Mouse (Mus musculus) left cerebral cortex, postnatal 4 days (tissue): ENCODE results near the gene Cep55. TPM values are rescaled to one million over a fixed set of nuclear protein-coding genes. Genes with fewer than 3 reads are reported as not detected.

Source experiments
- DNase-seq: peaks from one replicate; pipeline ENCODE4 v3.0.0-alpha.2; 2022
- intact Hi-C: fragments of 180-260 bp; cut with DNase I; formaldehyde crosslinking; loops from one replicate; pipeline ENCODE4 v1.15.1; 2025
- total RNA-seq, 2 experiments: library from RNA; stranded (reverse); gene quantifications; 2 replicates each; pipeline ENCODE4 v1.2.3; 2021

Cep55 gene
- total RNA-seq, 2 experiments from 2014 or later, result 1.8 to 3.3 TPM

DNA sequence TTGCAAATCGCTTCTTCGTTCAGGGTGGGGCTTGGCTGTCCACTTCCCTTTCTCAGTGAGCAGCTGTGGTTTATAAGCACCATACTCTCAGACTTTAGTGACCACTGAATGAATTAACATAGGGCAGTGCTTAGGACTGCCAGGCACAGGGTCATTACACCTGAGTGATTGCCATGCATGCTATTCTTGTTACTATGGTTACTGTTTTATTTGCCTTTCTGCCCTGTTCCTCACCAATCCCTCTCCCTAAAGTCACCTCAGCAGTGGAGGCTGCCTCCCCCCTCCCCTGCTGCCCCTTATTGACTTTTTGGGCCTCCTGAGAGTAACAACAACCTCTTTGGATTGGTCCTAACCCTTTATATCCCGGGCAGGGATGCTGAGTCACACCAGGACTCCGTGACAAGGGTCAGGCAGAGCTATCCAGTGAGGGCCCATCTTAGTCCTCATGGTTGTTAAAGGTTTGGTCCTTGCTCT, 36.7 kb downstream of the Cep55 start:
- intact Hi-C loops, result no loop called here
- DNase-seq, result no peak

DNA sequence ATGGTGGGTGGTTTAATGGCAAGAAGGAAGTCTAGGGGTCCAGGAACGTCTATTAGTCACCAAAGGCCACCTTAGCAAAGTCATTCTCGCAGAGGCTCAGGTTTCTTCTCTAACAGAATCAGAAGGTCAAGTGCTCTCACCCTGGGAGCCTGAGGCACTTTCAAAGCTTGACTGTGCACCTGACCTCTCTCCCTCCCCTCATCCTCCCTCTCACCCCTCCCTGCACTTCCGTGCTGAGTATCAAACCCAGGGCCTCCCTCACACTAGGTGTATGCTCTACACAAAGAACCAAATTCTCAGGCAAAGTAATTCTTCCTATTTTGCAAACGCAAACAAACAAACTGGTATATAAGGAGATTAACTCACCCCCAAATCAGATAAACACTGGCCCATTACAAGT, 41.4 kb downstream of the Cep55 start:
- intact Hi-C loops, result no loop called here

DNA sequence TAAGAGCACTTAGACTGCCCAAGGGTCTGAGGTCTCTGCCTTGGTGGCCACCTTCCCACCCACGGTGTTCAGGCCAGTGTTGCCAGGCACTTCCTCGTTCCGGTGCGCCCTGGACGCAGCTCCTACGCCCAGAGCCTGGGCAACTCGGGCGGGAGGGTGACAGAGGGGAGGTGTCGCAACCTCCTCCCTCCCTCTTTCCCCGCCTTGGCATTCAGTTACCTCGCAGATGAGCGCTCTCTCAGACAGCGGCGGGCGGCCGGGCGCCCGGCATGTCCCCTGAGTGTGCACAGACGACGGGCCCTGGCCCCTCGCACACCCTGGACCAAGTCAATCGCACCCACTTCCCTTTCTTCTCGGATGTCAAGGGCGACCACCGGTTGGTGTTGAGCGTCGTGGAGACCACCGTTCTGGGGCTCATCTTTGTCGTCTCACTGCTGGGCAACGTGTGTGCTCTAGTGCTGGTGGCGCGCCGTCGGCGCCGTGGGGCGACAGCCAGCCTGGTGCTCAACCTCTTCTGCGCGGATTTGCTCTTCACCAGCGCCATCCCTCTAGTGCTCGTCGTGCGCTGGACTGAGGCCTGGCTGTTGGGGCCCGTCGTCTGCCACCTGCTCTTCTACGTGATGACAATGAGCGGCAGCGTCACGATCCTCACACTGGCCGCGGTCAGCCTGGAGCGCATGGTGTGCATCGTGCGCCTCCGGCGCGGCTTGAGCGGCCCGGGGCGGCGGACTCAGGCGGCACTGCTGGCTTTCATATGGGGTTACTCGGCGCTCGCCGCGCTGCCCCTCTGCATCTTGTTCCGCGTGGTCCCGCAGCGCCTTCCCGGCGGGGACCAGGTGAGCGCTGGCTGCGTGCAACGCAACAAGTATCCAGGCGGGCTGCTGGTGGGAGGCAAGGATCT, 42.3 kb downstream of the Cep55 start, which contains the start of gene Ffar4:
Gene Ffar4, plus strand, starts transcription at position 214 of the 901 bp plus-strand sequence.
- intact Hi-C loops, result no loop called here
- DNase-seq, result peak; percentile 7

More for the DNA sequence above, 41.4 kb downstream of the Cep55 start:
- DNase-seq, result no peak

DNA sequence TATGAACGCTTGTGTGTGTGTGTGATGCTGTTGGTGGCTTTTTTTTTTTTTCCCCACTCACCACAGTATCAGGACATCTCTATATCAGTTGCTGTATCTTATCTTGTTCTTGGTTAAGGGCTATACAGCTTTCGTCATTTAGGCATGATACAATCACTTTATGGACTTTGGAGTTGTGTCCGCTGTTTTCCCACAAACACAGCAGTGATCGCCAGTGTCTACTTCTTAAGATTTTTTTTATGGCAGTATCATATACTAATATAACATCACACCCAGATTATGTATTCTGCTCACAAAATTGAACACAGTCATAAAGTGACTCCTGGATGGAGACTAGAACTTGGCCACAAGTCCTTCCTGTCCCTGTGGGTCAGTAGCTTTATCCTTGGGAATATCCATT, 53.1 kb downstream of the Cep55 start:
- intact Hi-C loops, result no loop called here
- no peak for DNase-seq

DNA sequence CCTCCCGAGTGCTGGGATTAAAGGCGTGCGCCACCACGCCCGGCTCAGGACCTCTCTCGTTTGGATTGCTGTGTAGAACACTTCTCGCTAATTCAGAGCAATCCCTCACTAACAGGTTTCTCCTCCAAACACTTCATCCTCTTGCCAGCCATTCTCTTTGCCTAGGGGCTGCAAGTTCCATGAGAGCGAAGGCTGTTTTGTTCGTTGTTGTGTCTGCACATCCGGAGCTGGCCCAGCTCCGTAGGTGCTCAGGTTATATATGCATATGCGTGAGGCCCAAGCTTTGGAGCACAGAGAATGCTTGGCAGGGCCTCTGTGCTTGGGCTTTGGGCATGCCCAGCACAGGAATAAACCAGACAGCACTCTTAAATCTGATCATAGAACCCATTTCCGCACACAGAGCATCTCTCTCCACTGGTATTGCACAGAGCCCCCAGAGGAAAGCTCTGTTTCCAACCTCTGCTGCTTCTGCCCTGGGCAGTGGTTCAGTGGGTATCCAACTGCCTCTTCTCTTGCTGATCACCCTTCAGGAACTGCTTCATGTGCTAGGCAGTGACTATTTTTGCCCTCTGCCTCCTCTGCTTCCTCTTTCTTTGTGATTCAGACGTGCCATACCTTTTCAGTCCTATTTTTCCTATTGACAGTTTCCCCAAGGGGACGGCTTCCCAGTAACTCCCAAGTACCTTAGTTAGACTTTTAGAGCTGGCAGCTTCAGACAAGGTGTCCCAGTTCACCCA, 54.9 kb downstream of the Cep55 start:
- DNase-seq, result no peak
- intact Hi-C loops, result no loop called here

DNA sequence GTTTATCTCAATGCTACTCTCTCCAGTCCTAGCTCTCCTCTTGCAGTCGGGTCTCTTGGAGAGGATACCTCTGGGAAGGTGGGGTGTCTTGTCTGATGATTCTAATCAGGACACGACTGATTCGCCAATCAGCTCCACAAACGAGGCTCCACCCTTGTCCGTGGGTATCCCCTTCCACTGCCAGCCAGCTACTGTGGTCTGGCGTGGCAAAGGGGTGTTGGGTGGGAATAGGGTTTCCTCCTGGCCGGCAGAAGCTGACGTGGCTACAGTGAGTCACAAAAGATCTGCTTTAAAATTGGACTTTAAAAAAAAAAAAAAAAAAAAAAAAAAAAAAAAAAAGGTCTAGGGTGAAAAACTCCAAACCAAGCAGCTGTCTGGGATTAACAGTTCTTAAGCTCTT, 56.2 kb downstream of the Cep55 start:
- intact Hi-C loops, result no loop called here

DNA sequence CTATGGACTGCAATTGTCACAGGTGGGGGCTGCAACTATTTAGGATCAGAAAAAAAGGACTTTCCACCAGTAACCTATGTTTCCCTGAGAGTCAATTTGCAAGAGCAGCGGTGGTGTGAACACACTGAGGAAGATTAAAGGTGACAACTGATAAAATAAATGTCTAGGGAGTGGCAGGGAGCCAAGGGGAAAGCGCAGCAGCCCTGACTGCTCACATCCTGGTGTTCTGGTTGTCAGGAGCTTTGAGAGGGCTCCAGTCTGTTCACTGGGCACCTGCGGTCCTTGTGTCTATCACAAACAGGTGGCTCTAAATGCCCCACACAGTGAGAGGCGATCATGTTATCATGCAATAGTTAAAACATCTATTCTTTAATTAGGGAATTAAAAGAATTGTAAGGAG, 57.8 kb downstream of the Cep55 start:
- DNase-seq, result no peak
- intact Hi-C loops, result no loop called here

More for the DNA sequence above, 56.2 kb downstream of the Cep55 start:
- no peak for DNase-seq

DNA sequence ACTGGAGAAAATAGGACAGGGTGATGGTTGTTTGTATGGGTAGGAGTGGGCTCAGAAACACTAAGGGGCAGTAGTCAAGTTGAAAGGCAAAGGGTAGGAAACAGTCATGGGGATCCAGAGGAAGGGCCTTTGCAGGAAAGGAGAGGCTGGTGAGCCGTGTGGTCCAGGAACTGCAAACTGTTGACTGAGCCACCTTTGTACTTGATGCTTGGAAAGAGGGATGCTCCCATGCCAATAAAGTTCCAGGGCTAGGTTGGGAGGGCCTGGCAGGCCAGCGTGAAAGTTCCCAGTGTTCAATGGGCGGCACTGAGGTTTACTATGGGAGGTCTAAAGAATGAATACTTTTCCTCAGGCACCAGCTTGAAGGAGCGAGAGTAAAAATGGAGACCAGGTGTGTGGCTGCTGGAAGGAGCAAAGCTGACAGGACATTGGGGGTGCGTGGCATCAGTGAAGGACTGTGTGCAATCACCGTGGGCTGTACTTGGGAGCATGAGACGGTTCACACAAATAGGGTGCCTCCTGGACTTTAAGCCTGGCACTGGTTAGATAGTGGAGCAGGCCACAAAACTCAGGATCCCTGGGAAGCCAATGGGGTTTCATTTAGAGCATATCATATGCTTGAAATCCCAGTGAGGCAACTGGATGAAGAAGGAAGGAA, 60.2 kb downstream of the Cep55 start:
- intact Hi-C loops, result no loop called here
- DNase-seq, result no peak

DNA sequence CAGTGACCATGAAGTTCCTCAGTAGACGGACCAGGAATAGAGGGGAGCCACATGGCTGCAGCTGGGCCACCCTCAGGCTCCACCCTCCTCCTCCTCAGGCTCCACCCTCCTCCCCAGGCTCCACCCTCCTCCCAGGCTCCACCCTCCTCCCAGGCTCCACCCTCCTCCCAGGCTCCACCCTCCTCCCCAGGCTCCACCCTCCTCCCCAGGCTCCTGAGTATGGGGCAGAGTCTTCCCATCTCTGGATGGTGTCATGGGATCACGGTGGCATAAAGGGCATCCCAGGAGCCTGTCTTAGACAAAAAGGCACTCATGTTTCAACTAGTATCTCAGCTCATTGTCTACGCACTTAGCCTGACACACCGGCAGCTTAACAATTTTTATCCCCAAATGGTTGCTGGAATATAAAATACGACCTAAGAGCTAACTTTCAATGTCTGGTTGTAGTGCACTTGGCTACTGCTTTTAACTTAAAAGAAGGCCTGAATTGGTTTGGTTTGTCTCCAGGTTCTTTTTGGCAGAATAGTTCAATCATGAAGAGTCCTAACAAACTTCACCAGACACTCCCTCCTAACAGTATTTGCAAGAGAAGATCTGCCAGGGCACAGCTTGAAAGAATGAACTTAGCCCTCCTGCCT, 65.4 kb downstream of the Cep55 start:
- intact Hi-C loops, result no loop called here

DNA sequence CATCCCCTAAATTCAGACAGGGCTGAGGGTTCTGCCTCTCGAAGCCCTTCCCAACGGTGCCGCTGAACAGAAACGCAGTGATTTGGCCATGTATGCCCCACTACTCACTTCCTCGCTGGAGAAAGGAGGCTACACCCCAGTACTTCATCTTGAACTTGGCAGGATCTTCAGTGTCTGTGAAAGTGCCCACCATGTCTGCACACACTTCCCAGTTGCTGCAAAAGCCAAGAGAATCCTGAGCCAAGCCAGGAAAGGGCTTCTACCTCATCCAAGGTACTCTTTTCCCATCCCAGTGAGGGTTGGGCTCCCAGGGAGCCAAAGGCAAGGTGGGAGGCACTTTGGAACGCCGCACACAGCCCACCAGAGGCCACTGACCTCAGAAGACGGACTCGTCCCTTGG, 69.1 kb downstream of the Cep55 start:
- DNase-seq, result no peak
- intact Hi-C loops, result no loop called here

More for the DNA sequence above, 65.4 kb downstream of the Cep55 start:
- no peak for DNase-seq

Other genes starting within 250 kb of the Cep55 start
- gene Myof, start 11.4 kb upstream of the Cep55 start, total RNA-seq, result 1 to 10 TPM; 8.0 to 8.9 TPM
- gene Ffar4, start 42.1 kb downstream of the Cep55 start, total RNA-seq, result under 1 TPM; 0.24 to 0.28 TPM
- 1 to 10 TPM; 3.2 to 4.6 TPM for gene Rbp4, start 70.3 kb downstream of the Cep55 start, total RNA-seq
- gene Pde6c, start 77.8 kb downstream of the Cep55 start, total RNA-seq, result under 1 TPM in 1 of 2 experiments, not detected in 1; 0.24 TPM
- 10 to 100 TPM; 21.8 to 24.2 TPM for gene Fra10ac1, start 169.1 kb downstream of the Cep55 start, total RNA-seq
- gene Lgi1, start 209.5 kb downstream of the Cep55 start, total RNA-seq, result 10 to 100 TPM; 51.8 to 59.0 TPM